Mouse (Mus musculus) intestine, embryonic 16.5 days (tissue): ENCODE results near the gene Cdc16. TPM values are rescaled to one million over a fixed set of nuclear protein-coding genes. Genes with fewer than 3 reads are reported as not detected.

Source experiments
- ATAC-seq: fragments of 200-750 bp; cut with Nextera tagmentation; 2 replicates; pipeline ENCODE4 v1.8.0; 2017; ENCODE audit warnings: moderate TSS enrichment, moderate library complexity
- H3K27ac ChIP-seq: fragments of 300-500 bp; sonication (generic); 2 replicates; pipeline ENCODE4 v1.5.1; 2014; ENCODE audit warnings: mild to moderate bottlenecking, low read length
- H3K27me3 ChIP-seq: fragments of 300-500 bp; sonication (generic); replicated peaks from 2 replicates; pipeline ENCODE4 v1.6.1; 2014; ENCODE audit warnings: low read length, control low read depth, mixed read lengths; ENCODE audit not compliant: control insufficient read depth, insufficient read depth
- H3K36me3 ChIP-seq: fragments of 300-500 bp; sonication (generic); 2 replicates; pipeline ENCODE4 v1.6.1; 2014; ENCODE audit warnings: low read length, control low read depth; ENCODE audit not compliant: control insufficient read depth, insufficient read depth
- H3K4me1 ChIP-seq: fragments of 300-500 bp; sonication (generic); 2 replicates; pipeline ENCODE4 v1.6.1; 2014; ENCODE audit warnings: low read length, control low read depth, mixed read lengths; ENCODE audit not compliant: control insufficient read depth, insufficient read depth
- H3K4me2 ChIP-seq: fragments of 300-500 bp; sonication (generic); 2 replicates; pipeline ENCODE4 v1.6.1; 2014; ENCODE audit warnings: low read depth, low read length, control low read depth
- H3K4me3 ChIP-seq: fragments of 300-500 bp; sonication (generic); 2 replicates; pipeline ENCODE4 v1.5.1; 2014; ENCODE audit warnings: mild to moderate bottlenecking, low read length
- H3K9ac ChIP-seq: fragments of 300-500 bp; sonication (generic); 2 replicates; pipeline ENCODE4 v1.6.1; 2014; ENCODE audit warnings: low read depth, low read length
- H3K9me3 ChIP-seq: fragments of 300-500 bp; sonication (generic); 2 replicates; pipeline ENCODE4 v1.6.1; 2016; ENCODE audit warnings: low read length, control low read depth; ENCODE audit not compliant: control insufficient read depth
- WGBS: fragments of 180-500 bp; shearing (Covaris S2); extraction: QIAGEN DNeasy Blood & Tissue Kit; methylation state at CpG from one replicate; pipeline ENCODE4 v1.1.7; 2014; 5-methylcytosine and 5-hydroxymethylcytosine counted together
- polyA plus RNA-seq: library from polyadenylated mRNA; unstranded; fragments of >200 nt; fragmentation: Nextera tagmentation; extraction: Ambion mirVana; gene quantifications from 2 replicates; pipeline ENCODE4 v1.2.1, GENCODE M21; 2015

Gene Cdc16
- polyA plus RNA-seq, 1 experiment from 2014 or later, result 112 TPM

DNA sequence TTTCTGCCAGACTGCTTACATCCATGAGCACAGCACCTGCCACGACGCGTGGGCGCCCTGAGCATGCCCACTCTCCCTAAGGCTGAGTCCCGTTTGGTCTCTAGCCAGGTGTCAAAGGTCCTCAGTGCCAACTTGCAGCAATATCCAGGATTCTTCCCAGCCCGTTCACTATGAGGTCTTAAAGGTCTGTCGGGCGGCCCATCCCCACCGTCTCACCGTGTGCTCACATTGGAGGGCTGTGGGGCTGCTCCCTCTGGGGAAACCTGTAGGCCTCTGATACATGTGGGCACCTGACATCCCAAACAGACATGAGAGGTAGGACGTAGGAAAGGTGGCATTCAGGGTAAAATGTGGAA is 36.2 kb downstream of the Cdc16 start:
- 67% methylated on average over 11 of the region's 11 CpGs for WGBS
- ATAC-seq, result peak; percentile 73
- no peaks in the 10 kb centered on the region for H3K27me3 ChIP-seq
- peaks cover 3% of the 10 kb centered on the region; the same call in 1 of the 2 replicates for H3K4me1 ChIP-seq
- peaks cover 11% of the 10 kb centered on the region; the same call in 1 of the 2 replicates for H3K36me3 ChIP-seq
- no peak overlapping the region for H3K27ac ChIP-seq
- H3K9ac ChIP-seq, result no peak overlapping the region
- H3K4me3 ChIP-seq, result no peak overlapping the region
- H3K9me3 ChIP-seq, result no peaks in the 10 kb centered on the region
- 0 out of 2 replicates have a peak overlapping the region, but pooled peaks have one; percentile 16 for H3K4me2 ChIP-seq

DNA sequence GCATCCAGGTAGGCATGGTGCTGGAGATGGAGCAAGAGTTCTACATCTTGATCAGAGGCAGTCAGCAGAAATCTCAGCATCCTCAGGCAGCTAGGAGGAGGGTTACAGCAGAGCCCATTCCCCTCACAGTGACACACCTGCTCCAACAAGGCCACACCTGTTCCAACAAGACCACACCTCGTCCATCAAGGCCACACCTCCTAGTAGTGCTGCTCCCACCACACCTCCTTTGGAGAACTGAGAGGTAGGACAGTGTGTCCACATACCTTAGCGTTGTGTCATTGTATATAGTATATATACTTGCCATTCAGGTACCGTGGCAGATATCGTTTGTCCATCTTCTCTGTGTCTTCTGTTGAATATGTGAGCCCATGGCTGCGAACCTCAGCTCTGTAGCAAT is 40.2 kb downstream of the Cdc16 start:
- ATAC-seq, result 0 out of 2 replicates have a peak, but pooled peaks have one; percentile 24

DNA sequence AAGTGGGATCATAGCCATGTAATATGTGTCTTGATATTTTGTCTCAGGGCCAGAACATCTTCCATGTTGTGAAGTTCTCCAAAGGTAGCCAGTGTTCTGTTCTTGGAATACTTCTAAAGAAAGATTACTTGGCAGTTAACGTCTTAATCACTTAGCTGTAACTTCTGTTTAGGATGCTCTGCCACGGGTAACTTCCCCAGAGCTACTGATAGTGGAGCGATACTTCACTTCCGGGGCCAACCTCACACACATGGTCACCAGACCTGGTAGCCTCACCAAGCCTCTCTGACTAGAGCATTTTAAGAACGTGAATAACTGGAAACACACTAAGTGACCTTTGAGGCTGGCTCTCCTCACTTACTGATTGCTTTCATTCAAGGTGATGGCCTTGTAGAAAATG is 42.1 kb downstream of the Cdc16 start:
- no peaks in the 10 kb centered on the region for H3K4me1 ChIP-seq
- WGBS, result 91% methylated on average over 5 of the region's 5 CpGs
- no peaks in the 10 kb centered on the region for H3K9me3 ChIP-seq
- H3K9ac ChIP-seq, result no peak overlapping the region
- no peak for ATAC-seq
- no peaks in the 10 kb centered on the region for H3K27me3 ChIP-seq
- no peak overlapping the region for H3K4me3 ChIP-seq
- no peak overlapping the region for H3K4me2 ChIP-seq
- H3K27ac ChIP-seq, result no peak overlapping the region
- peaks cover 11% of the 10 kb centered on the region; the same call in 1 of the 2 replicates for H3K36me3 ChIP-seq

More for the DNA sequence above, 40.2 kb downstream of the Cdc16 start:
- peaks cover 3% of the 10 kb centered on the region; the same call in 1 of the 2 replicates for H3K4me1 ChIP-seq
- H3K9me3 ChIP-seq, result no peaks in the 10 kb centered on the region
- H3K27me3 ChIP-seq, result no peaks in the 10 kb centered on the region
- no peak overlapping the region for H3K4me3 ChIP-seq
- H3K36me3 ChIP-seq, result peaks cover 11% of the 10 kb centered on the region; the same call in 1 of the 2 replicates
- WGBS, result 90% methylated on average over 5 of the region's 5 CpGs
- no peak overlapping the region for H3K27ac ChIP-seq
- H3K9ac ChIP-seq, result no peak overlapping the region
- H3K4me2 ChIP-seq, result no peak overlapping the region

DNA sequence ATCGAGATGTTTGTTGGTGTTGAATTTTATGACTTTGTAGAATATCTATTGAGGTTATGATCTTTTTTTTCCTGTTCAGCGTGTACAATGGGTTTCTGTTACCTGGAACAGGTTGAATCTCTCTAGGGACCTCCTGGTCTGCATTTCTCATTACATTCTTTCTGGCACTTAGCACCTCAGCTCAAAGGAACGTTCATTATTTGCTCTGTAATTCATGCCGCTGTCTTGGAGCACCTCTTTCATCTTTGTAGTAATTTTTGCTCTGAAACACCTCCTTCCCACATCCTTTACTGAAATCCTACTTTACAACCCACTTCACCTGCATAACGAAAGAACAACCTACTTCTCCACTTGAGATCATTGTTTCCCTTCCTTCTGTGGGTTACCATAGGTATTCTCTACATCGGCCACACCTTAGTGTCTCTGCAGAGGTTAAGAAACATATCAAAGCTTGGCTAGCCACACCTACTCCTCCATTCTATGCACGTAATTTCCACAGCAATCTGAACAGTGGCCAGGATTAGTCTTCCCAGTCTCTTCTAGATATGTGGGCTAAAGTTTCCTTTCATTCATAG is 71.2 kb downstream of the Cdc16 start:
- no peaks in the 10 kb centered on the region for H3K27me3 ChIP-seq
- H3K9ac ChIP-seq, result no peak overlapping the region
- WGBS, result 68% methylated on average over 7 of the region's 7 CpGs
- H3K4me2 ChIP-seq, result no peak overlapping the region
- H3K36me3 ChIP-seq, result no peaks in the 10 kb centered on the region
- no peaks in the 10 kb centered on the region for H3K9me3 ChIP-seq
- ATAC-seq, result no peak
- H3K4me3 ChIP-seq, result no peak overlapping the region
- H3K4me1 ChIP-seq, result no peaks in the 10 kb centered on the region
- no peak overlapping the region for H3K27ac ChIP-seq

Other genes with a start within 250 kb of the Cdc16 start
- gene 1700029H14Rik, start 195.2 kb upstream of the Cdc16 start, polyA plus RNA-seq, result not detected in 2 replicates
- 20.7 and 21.3 TPM in 2 replicates for gene Rasa3, start 80.1 kb upstream of the Cdc16 start, polyA plus RNA-seq
- gene Cfap97d2, start 51.8 kb upstream of the Cdc16 start, polyA plus RNA-seq, result 0.18 TPM in 1 of 2 replicates, not detected in the other
- 30.8 and 32.6 TPM in 2 replicates for gene Upf3a, start 27.9 kb downstream of the Cdc16 start, polyA plus RNA-seq
- gene AF366264, start 80.7 kb downstream of the Cdc16 start, polyA plus RNA-seq, result not detected in 2 replicates
- 22.1 and 22.8 TPM in 2 replicates for gene Champ1, start 112.0 kb downstream of the Cdc16 start, polyA plus RNA-seq
- 97.0 and 98.0 TPM in 2 replicates for gene Coprs, start 132.6 kb downstream of the Cdc16 start, polyA plus RNA-seq